Mouse (Mus musculus) spleen, postnatal 10 days (tissue): ENCODE data around the gene Gm28035.

ENCODE experiments used
- DNase-seq, 2 experiments: peaks; one replicate each; pipeline ENCODE4 v3.0.0; 2021 to 2022; ENCODE audit warnings: low spot score in 2 of 2

Gene Gm28035

GRCm38 (mm10) chr2:30306087-30306486 lies 65.7 kb downstream of the Gm28035 start:
- no peak for DNase-seq

GRCm38 (mm10) chr2:30309351-30309750 lies 69.0 kb downstream of the Gm28035 start:
- no peak for DNase-seq

GRCm38 (mm10) chr2:30311481-30311880 lies 71.1 kb downstream of the Gm28035 start:
- DNase-seq: no peak

- DNase-seq: no peak
These were observed 75.8 kb downstream of the Gm28035 start for GRCm38 (mm10) chr2:30316136-30316535.

- no peak for DNase-seq
These were observed 76.6 kb downstream of the Gm28035 start for GRCm38 (mm10) chr2:30316955-30317354.

GRCm38 (mm10) chr2:30319260-30319659 lies 78.9 kb downstream of the Gm28035 start:
- DNase-seq: no peak

GRCm38 (mm10) chr2:30323111-30323510 lies 82.7 kb downstream of the Gm28035 start:
- no peak for DNase-seq

- no peak for DNase-seq
These were observed 84.9 kb downstream of the Gm28035 start for GRCm38 (mm10) chr2:30325296-30325695.

- DNase-seq: no peak
These were observed 86.9 kb downstream of the Gm28035 start for GRCm38 (mm10) chr2:30327276-30327675.

GRCm38 (mm10) chr2:30328791-30329190 lies 88.4 kb downstream of the Gm28035 start:
- DNase-seq: no peak
